Comparison of ENCODE assay signal across 14 mouse cellular contexts in the genomic region with DNA sequence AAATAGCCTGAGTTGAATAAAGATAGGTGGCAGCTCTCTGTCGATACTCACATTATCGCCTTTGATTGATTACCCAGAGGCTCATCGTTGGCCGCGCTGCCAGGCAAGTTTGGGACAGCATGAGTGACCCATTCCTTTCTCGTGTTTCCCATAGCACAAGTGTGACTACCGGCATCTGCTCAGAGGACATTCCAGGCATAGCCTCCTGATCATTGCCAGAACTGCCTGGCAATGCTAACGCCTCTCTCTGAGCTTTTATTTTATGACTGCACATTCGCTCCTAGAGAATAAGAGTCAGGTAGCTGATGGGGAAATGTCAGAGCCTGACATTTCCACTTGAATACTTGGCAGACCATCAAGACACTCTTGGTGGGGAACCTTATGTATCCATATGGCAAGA.
A peak's percentile ranks its signal among the peaks of the same experiment; 100 is the strongest.
DNase-seq lines count a peak whose midpoint lies in the region; ATAC-seq lines count a peak whose summit lies in the region.
"Had no signal": no experiment of that assay in that cellular context is flagged by ENCODE, and none has a peak within 500 bp of the region (broad histone marks: within the 10 kb centered on the region; RNA-seq: fewer than 3 reads in every experiment).

No protein-coding gene starts in this region.

- no peaks in the 10 kb centered on the region for H3K36me3 ChIP-seq in heart, embryonic 15.5 days
- H3K36me3 ChIP-seq: kidney, embryonic 15.5 days; liver, embryonic 12.5 days; midbrain, embryonic 12.5 days had no signal

- intact Hi-C loops in heart, postnatal 25 days (cut with DNase I): no loop called here
- intact Hi-C loops in left cerebral cortex, postnatal 36 days (cut with DNase I): no loop called here

- no peak overlapping the region for H3K9ac ChIP-seq in heart, embryonic 15.5 days
- H3K9ac ChIP-seq: kidney, embryonic 15.5 days; liver, embryonic 12.5 days; midbrain, embryonic 12.5 days had no signal

- H3K27me3 ChIP-seq in heart, embryonic 15.5 days: no peaks in the 10 kb centered on the region
- H3K27me3 ChIP-seq: kidney, embryonic 15.5 days; liver, embryonic 12.5 days; midbrain, embryonic 12.5 days had no signal

- 0 out of 2 replicates have a peak, but pooled peaks have one; percentile 61 for ATAC-seq in cerebellum, adult (ENCODE audit: insufficient number of reproducible peaks, low FRiP score, low TSS enrichment)
- no peak for ATAC-seq in heart, embryonic 15.5 days (replicated peaks; ENCODE audit: insufficient number of reproducible peaks, insufficient read depth, low FRiP score, low read depth)
- ATAC-seq: liver, embryonic 12.5 days had no signal

- no peak overlapping the region for H3K4me3 ChIP-seq in heart, embryonic 15.5 days
- H3K4me3 ChIP-seq: kidney, embryonic 15.5 days; liver, embryonic 12.5 days; midbrain, embryonic 12.5 days had no signal

- H3K9me3 ChIP-seq in heart, embryonic 15.5 days (replicated peaks): no peaks in the 10 kb centered on the region
- H3K9me3 ChIP-seq: kidney, embryonic 15.5 days; liver, embryonic 12.5 days; midbrain, embryonic 12.5 days had no signal

- no peak for DNase-seq in cerebellum, adult 18-20 months
- DNase-seq in heart, postnatal 25 days (ENCODE audit: low spot score): no peak
- peak; percentile 44 for DNase-seq in 3T3-L1 (ENCODE audit: low read depth, low spot score)
- peak; percentile 24 for DNase-seq in gastrocnemius, postnatal 10 days
- no peak for DNase-seq in urinary bladder, adult 2 months (ENCODE audit: low spot score)
- DNase-seq in left cerebral cortex, postnatal 36 days (ENCODE audit: low spot score in 2 of 2): no peak
- DNase-seq: adrenal gland, adult 8-10 months; lung, postnatal 36 days; right cerebral cortex, postnatal 4 days had no signal

- 51% methylated on average over 9 of the region's 9 CpGs for WGBS in heart, embryonic 15.5 days

- peak overlapping the region; percentile 2; the same call in 1 of the 2 replicates for H3K4me2 ChIP-seq in heart, embryonic 15.5 days
- H3K4me2 ChIP-seq: kidney, embryonic 15.5 days; liver, embryonic 12.5 days; midbrain, embryonic 12.5 days had no signal

- H3K27ac ChIP-seq in heart, embryonic 15.5 days: no peak overlapping the region
- H3K27ac ChIP-seq: kidney, embryonic 15.5 days; liver, embryonic 12.5 days; midbrain, embryonic 12.5 days had no signal

- peaks cover 11% of the 10 kb centered on the region for H3K4me1 ChIP-seq in heart, embryonic 15.5 days (replicated peaks)
- H3K4me1 ChIP-seq: kidney, embryonic 15.5 days; liver, embryonic 12.5 days; midbrain, embryonic 12.5 days had no signal

Comparison
In these comparisons a context has a peak if more than half of its experiments do, and no peak if none do; other contexts are left out.
1. DNase-seq: peak in 3T3-L1 (single experiment) and gastrocnemius, postnatal 10 days (single experiment); none in cerebellum, adult 18-20 months (0 of 2), heart, postnatal 25 days (single experiment), urinary bladder, adult 2 months (single experiment) and left cerebral cortex, postnatal 36 days (0 of 2).